Mouse (Mus musculus) kidney, embryonic 15.5 days (tissue): ENCODE results near the gene Smarca4. TPM values are rescaled to one million over a fixed set of nuclear protein-coding genes. Genes with fewer than 3 reads are reported as not detected.
"Not testable (repeated sequence)": the region's sequence is repeated elsewhere in the genome, so short reads cannot be mapped to it uniquely, and the experiment has no call there.

ENCODE experiments used
- ATAC-seq: fragments of 200-750 bp; cut with Nextera tagmentation; replicated peaks from 2 replicates; pipeline ENCODE4 v1.8.0; 2017; ENCODE audit warnings: moderate TSS enrichment; ENCODE audit not compliant: low FRiP score
- H3K27ac ChIP-seq: fragments of 300-500 bp; sonication (generic); 2 replicates; pipeline ENCODE4 v1.5.1; 2015; ENCODE audit warnings: mild to moderate bottlenecking, inconsistent platforms
- H3K27me3 ChIP-seq: fragments of 300-500 bp; sonication (generic); 2 replicates; pipeline ENCODE4 v1.6.1; 2015; ENCODE audit warnings: inconsistent platforms
- H3K36me3 ChIP-seq: fragments of 300-500 bp; sonication (generic); 2 replicates; pipeline ENCODE4 v1.6.1; 2015; ENCODE audit warnings: inconsistent platforms
- H3K4me1 ChIP-seq: fragments of 300-500 bp; sonication (generic); 2 replicates; pipeline ENCODE4 v1.6.1; 2015; ENCODE audit warnings: inconsistent platforms
- H3K4me2 ChIP-seq: fragments of 300-500 bp; sonication (generic); 2 replicates; pipeline ENCODE4 v1.6.1; 2015; ENCODE audit warnings: moderate library complexity, mild to moderate bottlenecking, inconsistent platforms
- H3K4me3 ChIP-seq: fragments of 300-500 bp; sonication (generic); replicated peaks from 2 replicates; pipeline ENCODE4 v1.5.1; 2015; ENCODE audit warnings: mild to moderate bottlenecking, inconsistent platforms
- H3K9ac ChIP-seq: fragments of 300-500 bp; sonication (generic); 2 replicates; pipeline ENCODE4 v1.6.1; 2015; ENCODE audit warnings: mild to moderate bottlenecking, inconsistent platforms
- H3K9me3 ChIP-seq: fragments of 300-500 bp; sonication (generic); replicated peaks from 2 replicates; pipeline ENCODE4 v1.6.1; 2016; ENCODE audit warnings: inconsistent platforms
- WGBS: fragments of 180-500 bp; shearing (Covaris S2); methylation state at CpG from one replicate; pipeline ENCODE4 v1.1.7; 2015; ENCODE audit warnings: mixed read lengths; 5-methylcytosine and 5-hydroxymethylcytosine counted together
- polyA plus RNA-seq: library from polyadenylated mRNA; unstranded; fragments of >200 nt; fragmentation: Nextera tagmentation; extraction: Ambion mirVana; gene quantifications from 2 replicates; pipeline ENCODE4 v1.2.1, GENCODE M21; 2015

The Smarca4 gene
- polyA plus RNA-seq, 1 experiment from 2014 or later, result 101 TPM

DNA sequence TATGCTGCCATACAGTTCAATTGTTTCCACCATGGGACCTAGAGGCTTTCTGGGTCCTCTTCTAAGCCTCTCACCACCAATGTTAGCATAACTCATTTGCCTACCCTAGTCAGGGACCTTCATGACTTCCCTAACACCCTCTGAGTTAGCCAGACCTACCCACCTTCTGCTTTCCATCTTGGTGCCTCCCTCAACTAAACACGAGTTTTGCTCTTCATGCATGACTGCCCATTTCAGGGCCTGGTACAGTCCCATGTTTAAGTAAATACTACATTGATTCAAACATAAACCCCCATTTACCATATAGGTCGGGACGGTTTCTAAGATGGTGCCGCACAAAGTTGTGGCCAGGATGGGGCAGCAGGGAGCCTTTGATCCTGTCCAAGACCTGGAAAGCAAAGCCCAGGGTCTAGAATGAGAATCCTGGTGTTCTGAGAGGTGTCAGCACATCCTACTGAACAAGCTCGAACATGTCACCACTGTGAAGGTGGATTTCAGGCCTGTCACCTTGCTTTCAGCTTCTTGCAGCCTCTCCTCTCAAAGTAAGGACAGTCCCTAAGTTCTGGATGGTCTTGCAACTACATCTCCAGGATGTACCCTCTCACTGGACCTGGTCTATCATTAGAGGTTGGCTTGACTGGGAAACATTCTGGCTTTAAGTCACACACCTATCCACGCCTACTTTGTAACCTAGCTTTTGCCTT, 24.7 kb upstream of the Smarca4 start:
- peaks cover 75% of the 10 kb centered on the region for H3K36me3 ChIP-seq
- H3K9me3 ChIP-seq, result no peaks in the 10 kb centered on the region
- no peak for ATAC-seq
- H3K4me2 ChIP-seq, result peak overlapping the region; percentile 96
- H3K27ac ChIP-seq, result no peak overlapping the region
- no peak overlapping the region for H3K9ac ChIP-seq
- peaks cover 38% of the 10 kb centered on the region for H3K4me1 ChIP-seq
- 75% methylated on average over 6 of the region's 6 CpGs for WGBS
- peak overlapping the region; percentile 92 for H3K4me3 ChIP-seq
- no peaks in the 10 kb centered on the region for H3K27me3 ChIP-seq

DNA sequence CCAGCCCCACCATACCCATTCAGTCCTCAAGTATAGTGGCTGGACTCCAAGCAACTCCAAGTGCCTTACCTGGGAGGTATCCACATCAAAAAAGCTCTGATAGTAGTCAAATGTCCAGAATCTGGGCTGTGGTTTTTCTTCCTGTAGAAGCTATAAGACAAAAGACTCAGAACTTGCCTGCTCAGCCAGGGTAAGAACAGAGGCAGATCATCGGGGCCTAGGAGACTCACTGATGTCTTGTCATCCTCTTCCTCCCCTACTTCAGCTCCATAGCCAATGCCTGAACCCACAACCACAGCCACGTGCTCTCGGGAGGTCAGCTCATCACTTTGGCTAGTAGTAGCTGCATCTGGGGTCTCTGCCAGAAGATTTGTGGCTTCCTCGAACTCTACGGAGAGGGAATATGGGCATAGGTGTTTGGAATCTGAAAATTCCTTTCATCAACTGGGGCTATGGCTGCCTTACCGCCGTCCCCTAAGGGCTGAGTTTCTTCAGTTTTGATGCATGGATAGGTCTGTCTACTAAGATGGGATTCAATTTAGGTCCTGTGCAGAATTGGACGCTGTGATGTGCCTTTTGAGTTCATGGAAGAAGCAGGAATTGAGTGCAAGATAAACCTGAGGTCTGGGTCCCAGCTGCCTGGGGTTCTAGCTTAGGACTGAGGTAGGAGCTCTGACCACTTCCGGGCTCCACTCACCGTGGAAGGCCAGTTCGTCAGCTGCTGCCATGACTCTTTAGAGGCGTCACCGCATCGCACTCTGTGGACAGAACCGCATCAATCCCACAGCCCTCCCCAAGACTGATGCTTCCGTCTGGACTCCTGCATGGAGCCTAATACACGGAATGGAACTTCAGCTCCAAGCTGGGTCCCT, 23.9 kb upstream of the Smarca4 start:
- no peak; the same call in 1 of the 2 replicates for ATAC-seq
- Histone ChIP-seq H3K27me3 (no peaks in the 10 kb centered on the region), H3K9ac (peak overlapping the region; percentile 86), H3K27ac (peak overlapping the region; percentile 83), H3K4me2 (peak overlapping the region; percentile 96), H3K4me1 (peaks cover 38% of the 10 kb centered on the region), H3K36me3 (peaks cover 68% of the 10 kb centered on the region), H3K9me3 (no peaks in the 10 kb centered on the region), H3K4me3 (peak overlapping the region; percentile 92)
- WGBS, result 17% methylated on average over 17 of the region's 17 CpGs

DNA sequence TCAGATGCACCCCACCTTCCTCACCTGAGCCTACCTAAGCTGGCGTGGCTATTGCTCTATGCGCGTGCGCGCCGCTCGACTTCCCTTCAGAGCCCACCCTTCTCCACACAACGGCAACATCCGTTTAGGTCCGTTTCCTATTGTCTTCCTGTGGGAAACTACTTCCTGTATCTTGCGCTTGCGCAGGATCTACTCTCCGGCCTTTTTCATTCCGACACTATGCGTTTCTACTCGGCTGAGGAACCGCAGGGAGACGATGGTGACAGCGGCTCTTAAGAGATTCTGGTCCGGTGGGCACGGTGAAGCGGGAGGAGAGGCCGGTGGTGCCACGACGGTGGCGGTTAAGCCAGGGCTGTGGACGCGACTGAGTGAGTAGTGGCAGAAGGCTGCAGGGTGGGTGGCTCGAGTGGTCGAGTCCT, 23.3 kb upstream of the Smarca4 start, which contains the start of the genes Timm29 and Yipf2:
Gene Timm29, plus strand, starts transcription at position 20 of the 419 bp plus-strand sequence.
Gene Yipf2, minus strand, starts transcription at position 126 of the 419 bp plus-strand sequence.
- Histone ChIP-seq H3K36me3 (peaks cover 62% of the 10 kb centered on the region), H3K4me1 (peaks cover 38% of the 10 kb centered on the region), H3K27ac (peak within 1 kb of the TSS; percentile 90), H3K27me3 (no peaks in the 10 kb centered on the region), H3K4me2 (peak within 1 kb of the TSS; percentile 96), H3K9ac (peak within 1 kb of the TSS; percentile 86), H3K9me3 (no peaks in the 10 kb centered on the region), H3K4me3 (peak within 1 kb of the TSS; percentile 92)
- WGBS, result under 1% methylated on average over 30 of the region's 30 CpGs
- peak; percentile 91 for ATAC-seq

DNA sequence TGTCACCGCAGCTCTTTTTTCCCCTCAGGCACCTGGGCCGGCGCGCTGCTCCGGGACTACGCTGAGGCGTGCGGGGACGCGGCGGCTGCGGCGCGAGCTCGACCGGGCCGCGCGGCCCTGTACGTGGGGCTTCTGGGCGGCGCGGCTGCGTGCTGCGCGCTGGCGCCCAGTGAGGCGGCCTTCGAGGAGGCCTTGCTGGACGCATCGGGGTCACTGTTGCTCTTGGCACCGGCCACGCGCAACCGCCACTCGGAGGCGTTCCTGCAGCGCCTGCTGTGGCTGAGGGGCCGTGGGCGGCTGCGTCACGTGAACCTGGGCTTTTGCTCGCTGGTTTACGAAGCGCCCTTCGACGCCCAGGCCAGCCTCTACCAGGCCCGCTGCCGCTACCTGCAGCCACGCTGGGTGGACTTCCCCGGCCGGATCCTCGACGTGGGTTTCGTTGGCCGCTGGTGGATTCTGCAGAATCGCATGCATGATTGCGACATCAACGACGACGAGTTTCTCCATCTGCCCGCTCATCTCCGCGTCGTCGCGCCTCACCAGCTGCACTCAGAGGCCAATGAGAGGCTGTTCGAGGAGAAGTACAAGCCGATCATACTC, 22.7 kb upstream of the Smarca4 start:
- H3K4me2 ChIP-seq, result peak overlapping the region; percentile 96
- peak overlapping the region; percentile 92 for H3K4me3 ChIP-seq
- WGBS, result 1% methylated on average over 69 of the region's 69 CpGs
- H3K9ac ChIP-seq, result peak overlapping the region; percentile 86
- peak overlapping the region; percentile 90 for H3K27ac ChIP-seq
- no peaks in the 10 kb centered on the region for H3K27me3 ChIP-seq
- H3K4me1 ChIP-seq, result peaks cover 38% of the 10 kb centered on the region
- H3K36me3 ChIP-seq, result peaks cover 57% of the 10 kb centered on the region
- H3K9me3 ChIP-seq, result no peaks in the 10 kb centered on the region
- peak; percentile 63; the same call in 1 of the 2 replicates for ATAC-seq

- H3K4me2 ChIP-seq, result peak overlapping the region; percentile 96
- WGBS, result 87% methylated on average over 8 of the region's 8 CpGs
- H3K4me3 ChIP-seq, result peak overlapping the region; percentile 92
Observed at GRCm38 (mm10) chr9:21594350-21594749, 21.6 kb upstream of the Smarca4 start.

GRCm38 (mm10) chr9:21594838-21595237, 21.1 kb upstream of the Smarca4 start:
- no peak overlapping the region for H3K4me2 ChIP-seq
- H3K9ac ChIP-seq, result no peak overlapping the region
- no peak for ATAC-seq
- H3K36me3 ChIP-seq, result peaks cover 40% of the 10 kb centered on the region
- H3K4me1 ChIP-seq, result peaks cover 38% of the 10 kb centered on the region
- 85% methylated on average over 2 of the region's 2 CpGs for WGBS
- H3K4me3 ChIP-seq, result no peak overlapping the region
- no peak overlapping the region for H3K27ac ChIP-seq
- H3K27me3 ChIP-seq, result no peaks in the 10 kb centered on the region
- H3K9me3 ChIP-seq, result no peaks in the 10 kb centered on the region

More at GRCm38 (mm10) chr9:21594350-21594749, 21.6 kb upstream of the Smarca4 start:
- not testable (repeated sequence) for ATAC-seq, H3K27me3 ChIP-seq, H3K27ac ChIP-seq, H3K9me3 ChIP-seq
- Histone ChIP-seq H3K36me3 (peaks cover 45% of the 10 kb centered on the region), H3K4me1 (peaks cover 38% of the 10 kb centered on the region), H3K9ac (peak overlapping the region; percentile 86; the same call in 1 of the 2 replicates)

DNA sequence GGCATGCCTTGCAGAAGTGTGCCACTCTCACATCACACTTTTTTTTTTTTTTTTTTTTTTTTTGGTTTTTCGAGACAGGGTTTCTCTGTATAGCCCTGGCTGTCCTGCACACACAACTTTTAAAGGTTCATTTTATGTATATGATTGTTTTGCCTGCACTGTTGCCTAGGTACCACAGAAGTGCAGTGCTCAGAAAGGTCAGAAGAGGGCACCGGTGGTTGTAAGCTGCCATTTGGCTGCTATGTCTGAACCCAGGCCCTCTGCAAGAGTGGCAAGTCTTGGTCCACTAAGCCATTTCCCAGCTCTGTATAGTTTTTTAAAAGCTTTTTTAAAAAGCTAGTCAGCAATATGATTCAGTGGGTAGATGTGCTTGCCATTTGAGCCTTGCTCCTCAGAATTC, 17.8 kb upstream of the Smarca4 start:
- no peak overlapping the region for H3K27ac ChIP-seq
- H3K4me3 ChIP-seq, result no peak overlapping the region
- no peak overlapping the region for H3K9ac ChIP-seq
- H3K9me3 ChIP-seq, result no peaks in the 10 kb centered on the region
- no peak for ATAC-seq
- no peaks in the 10 kb centered on the region for H3K27me3 ChIP-seq
- H3K4me1 ChIP-seq, result peaks cover 21% of the 10 kb centered on the region
- no peak overlapping the region for H3K4me2 ChIP-seq
- 38% methylated on average over 2 of the region's 2 CpGs for WGBS
- H3K36me3 ChIP-seq, result peaks cover 25% of the 10 kb centered on the region

DNA sequence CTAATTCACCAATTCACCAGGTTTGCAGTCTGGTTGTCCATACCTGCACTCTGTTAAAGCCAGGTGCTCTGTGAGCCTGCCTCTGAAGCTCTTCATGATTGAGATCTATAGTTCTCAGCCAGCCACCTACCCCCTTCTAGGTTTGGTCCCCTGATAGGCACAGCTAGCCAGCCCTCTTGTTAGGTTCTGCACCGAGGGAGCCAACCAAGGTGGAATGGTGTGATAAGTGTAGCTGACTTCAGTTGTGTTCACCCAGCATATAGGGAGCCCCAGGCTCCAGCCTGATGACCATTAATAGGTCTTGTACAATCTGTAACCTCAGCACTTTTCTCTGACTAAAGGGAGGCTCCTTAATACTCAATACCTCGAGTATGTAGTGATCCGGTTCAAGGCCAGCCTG, 15.8 kb upstream of the Smarca4 start:
- no peak overlapping the region for H3K4me2 ChIP-seq
- no peak overlapping the region for H3K9ac ChIP-seq
- no peak overlapping the region for H3K27ac ChIP-seq
- peaks cover 10% of the 10 kb centered on the region for H3K36me3 ChIP-seq
- no peak overlapping the region for H3K4me3 ChIP-seq
- H3K9me3 ChIP-seq, result no peaks in the 10 kb centered on the region
- 84% methylated on average over 3 of the region's 3 CpGs for WGBS
- no peak for ATAC-seq
- no peaks in the 10 kb centered on the region for H3K27me3 ChIP-seq
- peaks cover 2% of the 10 kb centered on the region; the same call in 1 of the 2 replicates for H3K4me1 ChIP-seq

DNA sequence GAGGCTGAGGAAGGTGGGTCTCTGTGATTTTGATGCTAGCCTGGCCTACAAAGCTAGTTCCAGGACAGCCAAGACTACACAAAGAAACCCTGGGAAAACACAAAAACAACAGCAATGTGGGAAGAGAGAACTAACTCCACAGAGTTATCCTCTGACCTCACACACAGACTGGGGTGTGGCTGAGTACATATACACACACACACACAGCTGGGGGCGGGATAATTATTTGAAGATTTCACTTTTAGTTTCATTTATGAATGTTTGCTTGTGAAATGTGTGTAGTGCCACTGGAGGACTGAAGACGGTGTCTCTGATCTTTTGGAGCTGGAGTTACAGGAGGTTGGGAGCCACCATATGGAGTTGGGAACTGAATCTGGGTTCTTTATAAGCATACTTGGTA, 14.9 kb upstream of the Smarca4 start:
- Histone ChIP-seq H3K4me1 (no peaks in the 10 kb centered on the region), H3K4me3 (no peak overlapping the region), H3K4me2 (no peak overlapping the region), H3K27me3 (no peaks in the 10 kb centered on the region), H3K9ac (no peak overlapping the region), H3K36me3 (peaks cover 3% of the 10 kb centered on the region; the same call in 1 of the 2 replicates), H3K27ac (no peak overlapping the region), H3K9me3 (no peaks in the 10 kb centered on the region)
- WGBS, result 89% methylated on average over 2 of the region's 2 CpGs
- no peak for ATAC-seq

GRCm38 (mm10) chr9:21601722-21602399, 14.1 kb upstream of the Smarca4 start:
- Histone ChIP-seq H3K27ac (no peak overlapping the region), H3K4me3 (no peak overlapping the region), H3K27me3 (no peaks in the 10 kb centered on the region), H3K4me2 (no peak overlapping the region), H3K9ac (no peak overlapping the region), H3K4me1 (no peaks in the 10 kb centered on the region), H3K36me3 (no peaks in the 10 kb centered on the region; the same call in 1 of the 2 replicates), H3K9me3 (no peaks in the 10 kb centered on the region)
- ATAC-seq, result peak; percentile 74; the same call in 1 of the 2 replicates
- WGBS, result 48% methylated on average over 10 of the region's 10 CpGs

DNA sequence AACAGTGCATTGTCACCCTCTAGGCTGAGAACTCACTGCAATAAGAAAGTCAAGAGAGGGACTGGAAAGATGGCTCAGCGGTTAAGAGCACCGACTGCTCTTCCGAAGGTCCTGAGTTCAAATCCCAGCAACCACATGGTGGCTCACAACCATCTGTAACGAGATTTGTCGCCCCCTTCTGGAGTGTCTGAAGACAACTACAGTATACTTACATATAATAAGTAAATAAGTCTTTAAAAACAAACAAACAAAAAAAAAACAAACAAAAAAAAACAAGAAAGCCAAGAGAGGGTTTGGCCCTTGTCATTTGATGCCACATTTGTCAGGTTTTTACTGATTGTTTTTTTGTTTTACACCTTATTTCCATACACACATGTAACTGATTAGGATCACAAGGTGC, 11.8 kb upstream of the Smarca4 start:
- 77% methylated on average over 5 of the region's 5 CpGs for WGBS
- no peak overlapping the region for H3K4me2 ChIP-seq
- H3K27ac ChIP-seq, result no peak overlapping the region
- H3K9me3 ChIP-seq, result no peaks in the 10 kb centered on the region
- ATAC-seq, result no peak
- no peak overlapping the region for H3K9ac ChIP-seq
- H3K4me3 ChIP-seq, result no peak overlapping the region
- no peaks in the 10 kb centered on the region for H3K4me1 ChIP-seq
- H3K36me3 ChIP-seq, result no peaks in the 10 kb centered on the region
- no peaks in the 10 kb centered on the region for H3K27me3 ChIP-seq
